Mouse (Mus musculus): Measurements from ENCODE around the gene Lama1.

Lama1 gene

GRCm38 (mm10) chr17:67696694-67697386, at the start of gene Lama1:
Gene Lama1 (plus strand): TSS chr17:67697259.
- DNase-seq, result peak; percentile 94

GRCm38 (mm10) chr17:67651506-67651905, 45.6 kb upstream of the Lama1 start:
- peak; percentile 89 for DNase-seq

GRCm38 (mm10) chr17:67664299-67664698, 32.8 kb upstream of the Lama1 start:
- no peak for DNase-seq

GRCm38 (mm10) chr17:67666981-67667380, 30.1 kb upstream of the Lama1 start:
- DNase-seq, result no peak

- no peak for DNase-seq
These were observed 29.1 kb upstream of the Lama1 start for GRCm38 (mm10) chr17:67667981-67668380.

- DNase-seq, result no peak
These were observed 18.5 kb upstream of the Lama1 start for GRCm38 (mm10) chr17:67678576-67678975.

GRCm38 (mm10) chr17:67681084-67681483, 16.0 kb upstream of the Lama1 start:
- DNase-seq, result no peak

GRCm38 (mm10) chr17:67685022-67685743, 11.9 kb upstream of the Lama1 start:
- no peak for DNase-seq

GRCm38 (mm10) chr17:67687505-67687904, 9.6 kb upstream of the Lama1 start:
- no peak for DNase-seq

GRCm38 (mm10) chr17:67690689-67691088, 6.4 kb upstream of the Lama1 start:
- DNase-seq, result no peak

- DNase-seq, result no peak
These were observed 4.4 kb upstream of the Lama1 start for GRCm38 (mm10) chr17:67692651-67693050.

- no peak for DNase-seq
These were observed 3.2 kb upstream of the Lama1 start for GRCm38 (mm10) chr17:67693861-67694260.

GRCm38 (mm10) chr17:67697461-67697891, 417 bp downstream of the Lama1 start:
- DNase-seq, result no peak

- DNase-seq, result no peak
These were observed 1.2 kb downstream of the Lama1 start for GRCm38 (mm10) chr17:67698301-67698700.

GRCm38 (mm10) chr17:67701761-67702160, 4.7 kb downstream of the Lama1 start:
- no peak for DNase-seq

- DNase-seq, result no peak
These were observed 5.9 kb downstream of the Lama1 start for GRCm38 (mm10) chr17:67702941-67703340.

- DNase-seq, result no peak
These were observed 8.1 kb downstream of the Lama1 start for GRCm38 (mm10) chr17:67705035-67705769.

GRCm38 (mm10) chr17:67706372-67706771, 9.3 kb downstream of the Lama1 start:
- DNase-seq, result no peak

GRCm38 (mm10) chr17:67707793-67708364, 10.8 kb downstream of the Lama1 start:
- DNase-seq, result no peak

- no peak for DNase-seq
These were observed 13.3 kb downstream of the Lama1 start for GRCm38 (mm10) chr17:67710377-67710781.

GRCm38 (mm10) chr17:67711361-67711760, 14.3 kb downstream of the Lama1 start:
- no peak for DNase-seq

GRCm38 (mm10) chr17:67712929-67713328, 15.9 kb downstream of the Lama1 start:
- DNase-seq, result no peak

- no peak for DNase-seq
These were observed 18.4 kb downstream of the Lama1 start for GRCm38 (mm10) chr17:67715466-67715865.
